Mouse (Mus musculus) CH12.LX (cell line): ENCODE data around the gene Cactin.

Experiments used
- CHD2 ChIP-seq: IDR thresholded peaks from 2 replicates; pipeline ENCODE4 v1.6.1; 2011; ENCODE audit warnings: low read length, improper control_type of control experiment
- CTCF ChIP-seq, 2 experiments: IDR thresholded peaks in 1 of 2; conservative IDR thresholded peaks in 1 of 2; 2 replicates each; pipeline ENCODE4 v1.5.1; 2011 to 2012; ENCODE audit warnings: low read depth in 2 of 2, low read length in 2 of 2, improper control_type of control experiment in 1 of 2, inconsistent platforms in 1 of 2, mild to moderate bottlenecking in 1 of 2, moderate library complexity in 1 of 2
- HCFC1 ChIP-seq: IDR thresholded peaks from 2 replicates; pipeline ENCODE4 v1.6.1; 2012; ENCODE audit warnings: low read depth, mild to moderate bottlenecking, inconsistent platforms, low read length, improper control_type of control experiment
- MAFK ChIP-seq: IDR thresholded peaks from 2 replicates; pipeline ENCODE4 v1.6.1; 2011; ENCODE audit warnings: low read length, improper control_type of control experiment; ENCODE audit not compliant: insufficient replicate concordance
- POLR2A ChIP-seq: IDR thresholded peaks from 2 replicates; pipeline ENCODE4 v1.6.1; 2011; ENCODE audit warnings: low read depth, mild to moderate bottlenecking, improper control_type of control experiment, low read length
- POLR2AphosphoS2 ChIP-seq: IDR thresholded peaks from 2 replicates; pipeline ENCODE4 v1.6.1; 2011; ENCODE audit warnings: low read depth, low read length, improper control_type of control experiment
- RAD21 ChIP-seq: IDR thresholded peaks from 2 replicates; pipeline ENCODE4 v1.6.1; 2011; ENCODE audit warnings: low read depth, mild to moderate bottlenecking, low read length, improper control_type of control experiment, moderate library complexity
- SIN3A ChIP-seq: IDR thresholded peaks from 2 replicates; pipeline ENCODE4 v1.6.1; 2012; ENCODE audit warnings: low read length, improper control_type of control experiment, inconsistent platforms
- TCF12 ChIP-seq: IDR thresholded peaks from 2 replicates; pipeline ENCODE4 v1.6.1; 2014; ENCODE audit warnings: low read depth, mild to moderate bottlenecking, inconsistent platforms, low read length, improper control_type of control experiment
- UBTF ChIP-seq: IDR thresholded peaks from 2 replicates; pipeline ENCODE4 v1.6.1; 2012; ENCODE audit warnings: low read depth, mild to moderate bottlenecking, inconsistent platforms, low read length, improper control_type of control experiment, moderate library complexity

GRCm38 (mm10) chr10:81284719-81285118 lies 36.2 kb upstream of the Cactin start:
- TF ChIP-seq UBTF (no peak), CTCF (conservative IDR thresholded peaks at IDR 0.05 in 1 of 2, IDR thresholded peaks at IDR 0.05 in 1 of 2; ENCODE audit: low read depth in 2 of 2, low read length in 2 of 2) (no peak), POLR2AphosphoS2 (no peak), POLR2A (no peak), RAD21 (no peak), SIN3A (no peak), TCF12 (no peak), MAFK (no peak), CHD2 (no peak), HCFC1 (no peak)
